Mouse (Mus musculus): ENCODE measurements around the gene Klhl25. TPM values are rescaled to one million over a fixed set of nuclear protein-coding genes. Genes with fewer than 3 reads are reported as not detected.

The Klhl25 gene
- 25.2 and 27.1 TPM in 2 replicates for polyA plus RNA-seq (2015; fragmentation: Nextera tagmentation; extraction: Ambion mirVana)

GRCm38 (mm10) chr7:75848115-75848775, at the start of gene Klhl25:
Gene Klhl25, plus strand, starts transcription at chr7:75848310.
- no peaks in the 10 kb centered on the region for H3K27me3 ChIP-seq (ENCODE audit: control insufficient read depth, insufficient read depth, low read depth, low read length)
- ATAC-seq = peak; percentile 95
- H3K4me2 ChIP-seq (ENCODE audit: low read length) = peak within 1 kb of the TSS; percentile 80
- H3K27ac ChIP-seq (ENCODE audit: low read length) = peak within 1 kb of the TSS; percentile 75
- H3K4me1 ChIP-seq (ENCODE audit: control insufficient read depth, insufficient read depth, low read length) = peaks cover 26% of the 10 kb centered on the region
- no peaks in the 10 kb centered on the region for H3K36me3 ChIP-seq (ENCODE audit: control insufficient read depth, insufficient read depth, low read length)
- peak within 1 kb of the TSS; percentile 77 for H3K9ac ChIP-seq (ENCODE audit: low read depth, low read length)
- no peaks in the 10 kb centered on the region for H3K9me3 ChIP-seq (replicated peaks; ENCODE audit: control insufficient read depth, low read length, poor library complexity, severe bottlenecking)
- WGBS = under 1% methylated on average over 60 of the region's 60 CpGs
- peak within 1 kb of the TSS; percentile 70 for H3K4me3 ChIP-seq (ENCODE audit: low read depth, low read length)

GRCm38 (mm10) chr7:75800530-75800929, 47.6 kb upstream of the Klhl25 start:
- H3K27ac ChIP-seq (ENCODE audit: low read length) = no peak overlapping the region
- no peak overlapping the region for H3K4me2 ChIP-seq (ENCODE audit: low read length)
- no peaks in the 10 kb centered on the region for H3K27me3 ChIP-seq (ENCODE audit: control insufficient read depth, insufficient read depth, low read depth, low read length)
- H3K4me3 ChIP-seq (ENCODE audit: low read depth, low read length) = no peak overlapping the region
- no peak for ATAC-seq
- H3K9me3 ChIP-seq (replicated peaks; ENCODE audit: control insufficient read depth, low read length, poor library complexity, severe bottlenecking) = no peaks in the 10 kb centered on the region
- H3K4me1 ChIP-seq (ENCODE audit: control insufficient read depth, insufficient read depth, low read length) = no peaks in the 10 kb centered on the region
- 77% methylated on average over 4 of the region's 4 CpGs for WGBS
- no peak overlapping the region for H3K9ac ChIP-seq (ENCODE audit: low read depth, low read length)
- H3K36me3 ChIP-seq (ENCODE audit: control insufficient read depth, insufficient read depth, low read length) = no peaks in the 10 kb centered on the region

- H3K27me3 ChIP-seq (ENCODE audit: control insufficient read depth, insufficient read depth, low read depth, low read length) = no peaks in the 10 kb centered on the region
- H3K4me3 ChIP-seq (ENCODE audit: low read depth, low read length) = no peak overlapping the region
- H3K9me3 ChIP-seq (replicated peaks; ENCODE audit: control insufficient read depth, low read length, poor library complexity, severe bottlenecking) = no peaks in the 10 kb centered on the region
- H3K9ac ChIP-seq (ENCODE audit: low read depth, low read length) = no peak overlapping the region
- no peak overlapping the region for H3K4me2 ChIP-seq (ENCODE audit: low read length)
- H3K36me3 ChIP-seq (ENCODE audit: control insufficient read depth, insufficient read depth, low read length) = no peaks in the 10 kb centered on the region
- H3K27ac ChIP-seq (ENCODE audit: low read length) = no peak overlapping the region
- WGBS = 95% methylated on average over 3 of the region's 3 CpGs
- ATAC-seq = no peak
- H3K4me1 ChIP-seq (ENCODE audit: control insufficient read depth, insufficient read depth, low read length) = no peaks in the 10 kb centered on the region
Observed at GRCm38 (mm10) chr7:75801022-75801421, 47.1 kb upstream of the Klhl25 start.

GRCm38 (mm10) chr7:75801621-75802358, 46.3 kb upstream of the Klhl25 start:
- no peaks in the 10 kb centered on the region for H3K36me3 ChIP-seq (ENCODE audit: control insufficient read depth, insufficient read depth, low read length)
- no peaks in the 10 kb centered on the region for H3K9me3 ChIP-seq (replicated peaks; ENCODE audit: control insufficient read depth, low read length, poor library complexity, severe bottlenecking)
- WGBS = 94% methylated on average over 5 of the region's 5 CpGs
- H3K4me1 ChIP-seq (ENCODE audit: control insufficient read depth, insufficient read depth, low read length) = no peaks in the 10 kb centered on the region
- no peak overlapping the region for H3K9ac ChIP-seq (ENCODE audit: low read depth, low read length)
- no peaks in the 10 kb centered on the region for H3K27me3 ChIP-seq (ENCODE audit: control insufficient read depth, insufficient read depth, low read depth, low read length)
- H3K4me2 ChIP-seq (ENCODE audit: low read length) = no peak overlapping the region
- H3K4me3 ChIP-seq (ENCODE audit: low read depth, low read length) = no peak overlapping the region
- no peak overlapping the region for H3K27ac ChIP-seq (ENCODE audit: low read length)
- no peak for ATAC-seq

GRCm38 (mm10) chr7:75802887-75803286, 45.2 kb upstream of the Klhl25 start:
- H3K27me3 ChIP-seq (ENCODE audit: control insufficient read depth, insufficient read depth, low read depth, low read length) = no peaks in the 10 kb centered on the region
- no peak overlapping the region for H3K27ac ChIP-seq (ENCODE audit: low read length)
- no peaks in the 10 kb centered on the region for H3K9me3 ChIP-seq (replicated peaks; ENCODE audit: control insufficient read depth, low read length, poor library complexity, severe bottlenecking)
- ATAC-seq = no peak
- no peak overlapping the region for H3K4me2 ChIP-seq (ENCODE audit: low read length)
- H3K9ac ChIP-seq (ENCODE audit: low read depth, low read length) = no peak overlapping the region
- H3K4me1 ChIP-seq (ENCODE audit: control insufficient read depth, insufficient read depth, low read length) = no peaks in the 10 kb centered on the region
- H3K4me3 ChIP-seq (ENCODE audit: low read depth, low read length) = no peak overlapping the region
- 64% methylated on average over 3 of the region's 3 CpGs for WGBS
- no peaks in the 10 kb centered on the region for H3K36me3 ChIP-seq (ENCODE audit: control insufficient read depth, insufficient read depth, low read length)

GRCm38 (mm10) chr7:75806161-75806560, 41.9 kb upstream of the Klhl25 start:
- Histone ChIP-seq H3K4me2 (ENCODE audit: low read length) (no peak overlapping the region), H3K4me3 (ENCODE audit: low read depth, low read length) (no peak overlapping the region), H3K36me3 (ENCODE audit: control insufficient read depth, insufficient read depth, low read length) (no peaks in the 10 kb centered on the region), H3K9ac (ENCODE audit: low read depth, low read length) (no peak overlapping the region), H3K4me1 (ENCODE audit: control insufficient read depth, insufficient read depth, low read length) (no peaks in the 10 kb centered on the region), H3K27me3 (ENCODE audit: control insufficient read depth, insufficient read depth, low read depth, low read length) (no peaks in the 10 kb centered on the region), H3K27ac (ENCODE audit: low read length) (no peak overlapping the region), H3K9me3 (replicated peaks; ENCODE audit: control insufficient read depth, low read length, poor library complexity, severe bottlenecking) (no peaks in the 10 kb centered on the region)
- 75% methylated on average over 4 of the region's 4 CpGs for WGBS
- ATAC-seq = no peak

- no peak overlapping the region for H3K4me2 ChIP-seq (ENCODE audit: low read length)
- H3K4me3 ChIP-seq (ENCODE audit: low read depth, low read length) = no peak overlapping the region
- no peaks in the 10 kb centered on the region for H3K36me3 ChIP-seq (ENCODE audit: control insufficient read depth, insufficient read depth, low read length)
- H3K27me3 ChIP-seq (ENCODE audit: control insufficient read depth, insufficient read depth, low read depth, low read length) = no peaks in the 10 kb centered on the region
- H3K9ac ChIP-seq (ENCODE audit: low read depth, low read length) = no peak overlapping the region
- H3K9me3 ChIP-seq (replicated peaks; ENCODE audit: control insufficient read depth, low read length, poor library complexity, severe bottlenecking) = no peaks in the 10 kb centered on the region
- WGBS = 59% methylated on average over 4 of the region's 4 CpGs
- no peaks in the 10 kb centered on the region for H3K4me1 ChIP-seq (ENCODE audit: control insufficient read depth, insufficient read depth, low read length)
- ATAC-seq = no peak
- no peak overlapping the region for H3K27ac ChIP-seq (ENCODE audit: low read length)
Observed at GRCm38 (mm10) chr7:75806711-75807110, 41.4 kb upstream of the Klhl25 start.

GRCm38 (mm10) chr7:75807460-75808304, 40.4 kb upstream of the Klhl25 start:
- Histone ChIP-seq H3K9me3 (replicated peaks; ENCODE audit: control insufficient read depth, low read length, poor library complexity, severe bottlenecking) (no peaks in the 10 kb centered on the region), H3K36me3 (ENCODE audit: control insufficient read depth, insufficient read depth, low read length) (no peaks in the 10 kb centered on the region), H3K27ac (ENCODE audit: low read length) (no peak overlapping the region), H3K4me3 (ENCODE audit: low read depth, low read length) (no peak overlapping the region), H3K4me2 (ENCODE audit: low read length) (no peak overlapping the region), H3K9ac (ENCODE audit: low read depth, low read length) (no peak overlapping the region), H3K27me3 (ENCODE audit: control insufficient read depth, insufficient read depth, low read depth, low read length) (no peaks in the 10 kb centered on the region), H3K4me1 (ENCODE audit: control insufficient read depth, insufficient read depth, low read length) (no peaks in the 10 kb centered on the region)
- 78% methylated on average over 17 of the region's 17 CpGs for WGBS
- no peak for ATAC-seq

Data from midbrain, embryonic 16.5 days (tissue).